Mouse (Mus musculus) right cerebral cortex, adult 18-20 months (tissue): Measurements from ENCODE around the gene Cd300e.

ENCODE experiments used
- DNase-seq: peaks from one replicate; pipeline ENCODE4 v3.0.0; 2022; ENCODE audit warnings: mixed read lengths

Cd300e gene

GRCm38 (mm10) chr11:115062077-115062476 lies at the start of gene Cd300e:
Gene Cd300e, minus strand, starts transcription at chr11:115062177.
- DNase-seq = no peak

- no peak for DNase-seq
These were observed 48.3 kb upstream of the Cd300e start for GRCm38 (mm10) chr11:115110271-115110670.

GRCm38 (mm10) chr11:115108176-115108575 lies 46.2 kb upstream of the Cd300e start:
- DNase-seq = no peak

GRCm38 (mm10) chr11:115107403-115107916 lies 45.5 kb upstream of the Cd300e start:
- no peak for DNase-seq

GRCm38 (mm10) chr11:115106638-115107037 lies 44.7 kb upstream of the Cd300e start:
- no peak for DNase-seq

- DNase-seq = no peak
These were observed 43.0 kb upstream of the Cd300e start for GRCm38 (mm10) chr11:115104769-115105563.

- DNase-seq = no peak
These were observed 41.8 kb upstream of the Cd300e start for GRCm38 (mm10) chr11:115103470-115104413.

GRCm38 (mm10) chr11:115102116-115102515 lies 40.1 kb upstream of the Cd300e start:
- DNase-seq = no peak

GRCm38 (mm10) chr11:115101615-115102051 lies 39.7 kb upstream of the Cd300e start:
- no peak for DNase-seq

GRCm38 (mm10) chr11:115100741-115101140 lies 38.8 kb upstream of the Cd300e start:
- DNase-seq = no peak

GRCm38 (mm10) chr11:115100032-115100621 lies 38.1 kb upstream of the Cd300e start:
- no peak for DNase-seq

GRCm38 (mm10) chr11:115099241-115099840 lies 37.4 kb upstream of the Cd300e start:
- DNase-seq = no peak

- no peak for DNase-seq
These were observed 36.4 kb upstream of the Cd300e start for GRCm38 (mm10) chr11:115098203-115098932.

- DNase-seq = no peak
These were observed 30.2 kb upstream of the Cd300e start for GRCm38 (mm10) chr11:115092140-115092539.

GRCm38 (mm10) chr11:115091362-115091901 lies 29.5 kb upstream of the Cd300e start, which contains the start of gene Rab37:
Gene Rab37, plus strand, starts transcription at chr11:115091431.
- DNase-seq = peak; percentile 17

GRCm38 (mm10) chr11:115089853-115090252 lies 27.9 kb upstream of the Cd300e start:
- no peak for DNase-seq

- no peak for DNase-seq
These were observed 24.2 kb upstream of the Cd300e start for GRCm38 (mm10) chr11:115086213-115086612.

- no peak for DNase-seq
These were observed 23.1 kb upstream of the Cd300e start for GRCm38 (mm10) chr11:115085064-115085463.

GRCm38 (mm10) chr11:115084595-115084994 lies 22.6 kb upstream of the Cd300e start:
- no peak for DNase-seq

GRCm38 (mm10) chr11:115083376-115084139 lies 21.6 kb upstream of the Cd300e start:
- DNase-seq = peak; percentile 70

- DNase-seq = no peak
These were observed 20.2 kb upstream of the Cd300e start for GRCm38 (mm10) chr11:115082196-115082595.
